In genomic region chr6:17358896-17359690, GRCm38 (mm10) we compare ENCODE assay signal across 9 mouse cellular contexts. TPM values are rescaled to one million over a fixed set of nuclear protein-coding genes. Genes with fewer than 3 reads are reported as not detected.
A peak's percentile ranks its signal among the peaks of the same experiment; 100 is the strongest.
DNase-seq lines count a peak whose midpoint lies in the region; ATAC-seq and TF ChIP-seq lines count a peak whose summit lies in the region.
"Had no signal": no experiment of that assay in that cellular context is flagged by ENCODE, and none has a peak within 500 bp of the region (broad histone marks: within the 10 kb centered on the region; RNA-seq: fewer than 3 reads in every experiment).

No protein-coding gene starts in this region.

- TF ChIP-seq EP300 in lung, postnatal 0 days (IDR thresholded peaks at IDR 0.05), result no peak

- no peak overlapping the region for H3K9ac ChIP-seq in embryonic facial prominence, embryonic 14.5 days (ENCODE audit: low read depth, low read length)
- no peak overlapping the region for H3K9ac ChIP-seq in lung, postnatal 0 days (replicated peaks; ENCODE audit: low read depth)
- H3K9ac ChIP-seq: liver, embryonic 15.5 days had no signal

- ATAC-seq in embryonic facial prominence, embryonic 14.5 days (ENCODE audit: low read depth), result no peak
- ATAC-seq in lung, postnatal 0 days, result 0 out of 2 replicates have a peak, but pooled peaks have one; percentile 37

- no peaks in the 10 kb centered on the region; the same call in 1 of the 2 replicates for H3K27me3 ChIP-seq in heart, embryonic 10.5 days (ENCODE audit: insufficient read depth, poor library complexity, severe bottlenecking)
- no peaks in the 10 kb centered on the region for H3K27me3 ChIP-seq in embryonic facial prominence, embryonic 14.5 days (replicated peaks; ENCODE audit: control insufficient read depth, insufficient read depth, low read length)
- H3K27me3 ChIP-seq in lung, postnatal 0 days (replicated peaks; ENCODE audit: insufficient read depth, low read length), result no peaks in the 10 kb centered on the region
- H3K27me3 ChIP-seq: liver, embryonic 15.5 days had no signal

- H3K4me3 ChIP-seq in heart, embryonic 10.5 days, result no peak overlapping the region
- H3K4me3 ChIP-seq in embryonic facial prominence, embryonic 14.5 days (ENCODE audit: low read depth, low read length), result no peak overlapping the region
- no peak overlapping the region for H3K4me3 ChIP-seq in lung, postnatal 0 days (ENCODE audit: low read depth, low read length)
- H3K4me3 ChIP-seq: liver, embryonic 15.5 days had no signal

- no peaks in the 10 kb centered on the region for H3K4me1 ChIP-seq in heart, embryonic 10.5 days
- no peaks in the 10 kb centered on the region for H3K4me1 ChIP-seq in embryonic facial prominence, embryonic 14.5 days (ENCODE audit: control insufficient read depth, insufficient read depth, low read length)
- no peaks in the 10 kb centered on the region for H3K4me1 ChIP-seq in lung, postnatal 0 days (ENCODE audit: insufficient read depth, low read depth, low read length)
- H3K4me1 ChIP-seq: liver, embryonic 15.5 days had no signal

- TF ChIP-seq CTCF in lung, postnatal 0 days (IDR thresholded peaks at IDR 0.05), result peak; percentile 87

- H3K36me3 ChIP-seq in heart, embryonic 10.5 days, result no peaks in the 10 kb centered on the region
- H3K36me3 ChIP-seq in embryonic facial prominence, embryonic 14.5 days (ENCODE audit: control insufficient read depth, insufficient read depth, low read length), result no peaks in the 10 kb centered on the region
- H3K36me3 ChIP-seq in lung, postnatal 0 days (ENCODE audit: insufficient read depth, low read length), result no peaks in the 10 kb centered on the region
- H3K36me3 ChIP-seq: liver, embryonic 15.5 days had no signal

- WGBS in heart, embryonic 10.5 days, result 13% methylated on average over 6 of the region's 6 CpGs
- WGBS in embryonic facial prominence, embryonic 14.5 days, result 16% methylated on average over 6 of the region's 6 CpGs
- 13% methylated on average over 6 of the region's 6 CpGs for WGBS in lung, postnatal 0 days

- no peak overlapping the region for H3K4me2 ChIP-seq in embryonic facial prominence, embryonic 14.5 days (ENCODE audit: low read depth, low read length)
- no peak overlapping the region for H3K4me2 ChIP-seq in lung, postnatal 0 days (replicated peaks; ENCODE audit: low read depth, low read length)
- H3K4me2 ChIP-seq: liver, embryonic 15.5 days had no signal

- no peaks in the 10 kb centered on the region for H3K9me3 ChIP-seq in heart, embryonic 10.5 days
- H3K9me3 ChIP-seq in embryonic facial prominence, embryonic 14.5 days (ENCODE audit: control insufficient read depth, low read length), result no peaks in the 10 kb centered on the region
- no peaks in the 10 kb centered on the region for H3K9me3 ChIP-seq in lung, postnatal 0 days (ENCODE audit: low read length)
- H3K9me3 ChIP-seq: liver, embryonic 15.5 days had no signal

- no peak overlapping the region for H3K27ac ChIP-seq in heart, embryonic 10.5 days
- H3K27ac ChIP-seq in embryonic facial prominence, embryonic 14.5 days (replicated peaks; ENCODE audit: low read depth, low read length), result no peak overlapping the region
- H3K27ac ChIP-seq in lung, postnatal 0 days (ENCODE audit: low read length), result no peak overlapping the region
- H3K27ac ChIP-seq: liver, embryonic 15.5 days had no signal

- peak; percentile 87 for DNase-seq in heart, adult 11 months
- no peak for DNase-seq in heart, embryonic 10.5 days (ENCODE audit: low spot score)
- peak; percentile 50 for DNase-seq in A20 (ENCODE audit: low read depth, low spot score)
- DNase-seq in adrenal gland, postnatal 25 days, result peak; percentile 11
- peak; percentile 81 for DNase-seq in embryonic facial prominence, embryonic 14.5 days (ENCODE audit: low spot score)
- peak; percentile 56 for DNase-seq in induced T-regulatory cell, adult 2 months (ENCODE audit: low read depth)
- DNase-seq in lung, postnatal 0 days (ENCODE audit: low spot score), result peak; percentile 84
- DNase-seq in right cerebral cortex, postnatal 25 days, result peak; percentile 19

RNA-seq across cellular contexts. Expression of gene Cav1, which starts 53.0 kb away (rescaled TPM):
- polyA plus RNA-seq in heart, embryonic 10.5 days (2016; fragmentation: Nextera tagmentation; extraction: Ambion mirVana), result 28.2 and 36.1 TPM in 2 replicates
- 90.9 and 95.2 TPM in 2 replicates for total RNA-seq in adrenal gland, postnatal 25 days (2021)
- 195 and 238 TPM in 2 replicates for polyA plus RNA-seq in embryonic facial prominence, embryonic 14.5 days (2014; fragmentation: Nextera tagmentation; extraction: Ambion mirVana)
- 1,087 and 1,202 TPM in 2 replicates for polyA plus RNA-seq in lung, postnatal 0 days (2015; fragmentation: Nextera tagmentation; extraction: Ambion mirVana)
